Comparison of ENCODE assay signal across 23 mouse cellular contexts in the genomic region with DNA sequence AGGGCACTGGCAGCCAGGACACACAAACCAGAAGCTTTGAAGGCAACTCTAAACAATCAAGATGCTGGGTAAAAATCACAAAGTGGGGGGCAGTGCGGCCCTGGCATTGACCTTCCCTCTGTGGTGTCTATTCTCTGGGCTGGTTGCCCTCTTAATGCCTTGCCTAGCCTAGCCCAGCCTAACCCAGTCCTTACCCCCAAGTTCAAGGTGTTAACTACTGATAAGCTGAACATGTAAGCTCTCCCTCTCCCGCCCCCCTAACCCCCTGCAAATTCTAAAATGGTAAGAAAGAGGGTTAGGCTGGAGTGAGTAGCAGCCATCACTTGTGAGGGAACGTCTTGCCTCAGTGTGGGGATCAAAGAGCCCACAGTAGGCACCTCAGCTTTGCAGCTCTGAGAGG.
DNase-seq lines count a peak whose midpoint lies in the region; ATAC-seq lines count a peak whose summit lies in the region.
"Had no signal": no experiment of that assay in that cellular context is flagged by ENCODE, and none has a peak within 500 bp of the region (broad histone marks: within the 10 kb centered on the region; RNA-seq: fewer than 3 reads in every experiment).

No protein-coding gene starts in this region.

- H3K4me3 ChIP-seq in kidney, embryonic 15.5 days (replicated peaks) = no peak overlapping the region
- peak overlapping the region; percentile 33 for H3K4me3 ChIP-seq in liver, embryonic 13.5 days (replicated peaks)
- H3K4me3 ChIP-seq in limb, embryonic 10.5 days = no peak overlapping the region
- no peak overlapping the region for H3K4me3 ChIP-seq in forebrain, embryonic 13.5 days
- H3K4me3 ChIP-seq: heart, embryonic 13.5 days; limb, embryonic 12.5 days; midbrain, embryonic 10.5 days had no signal

- no peak overlapping the region for H3K27ac ChIP-seq in kidney, embryonic 15.5 days
- H3K27ac ChIP-seq in liver, embryonic 13.5 days = peak overlapping the region; percentile 91
- no peak overlapping the region for H3K27ac ChIP-seq in limb, embryonic 10.5 days
- H3K27ac ChIP-seq in forebrain, embryonic 13.5 days = no peak overlapping the region
- H3K27ac ChIP-seq: heart, embryonic 13.5 days; hindbrain, embryonic 14.5 days; limb, embryonic 12.5 days; midbrain, embryonic 10.5 days had no signal

- 78% methylated on average over 3 of the region's 3 CpGs for WGBS in kidney, embryonic 15.5 days
- 22% methylated on average over 3 of the region's 3 CpGs for WGBS in liver, embryonic 13.5 days (ENCODE audit: insufficient replicate concordance)
- 74% methylated on average over 3 of the region's 3 CpGs for WGBS in limb, embryonic 10.5 days
- WGBS in forebrain, embryonic 13.5 days = 73% methylated on average over 3 of the region's 3 CpGs

- no peak for DNase-seq in kidney, adult 9 months
- peak; percentile 61 for DNase-seq in liver, embryonic 13.5 days
- DNase-seq in limb, embryonic 10.5 days (ENCODE audit: low spot score) = no peak
- no peak for DNase-seq in cerebellum, adult 9-11 months
- DNase-seq: adrenal gland, adult 2 months; cerebellum, adult 11-12 months; cerebellum, postnatal 36 days; forebrain, postnatal 0 days; heart, postnatal 36 days; kidney, adult 8-10 months; layer of hippocampus, adult 9-11 months; lung, embryonic 14.5 days; lung, postnatal 36 days; retina, postnatal 1 day; thymus, postnatal 25 days had no signal

- H3K36me3 ChIP-seq in kidney, embryonic 15.5 days = no peaks in the 10 kb centered on the region
- no peaks in the 10 kb centered on the region for H3K36me3 ChIP-seq in liver, embryonic 13.5 days
- no peaks in the 10 kb centered on the region for H3K36me3 ChIP-seq in limb, embryonic 10.5 days
- no peaks in the 10 kb centered on the region for H3K36me3 ChIP-seq in forebrain, embryonic 13.5 days (ENCODE audit: poor library complexity, severe bottlenecking)
- H3K36me3 ChIP-seq: heart, embryonic 13.5 days; limb, embryonic 12.5 days; midbrain, embryonic 10.5 days had no signal

- H3K4me1 ChIP-seq in kidney, embryonic 15.5 days = no peaks in the 10 kb centered on the region; the same call in 1 of the 2 replicates
- peaks cover 62% of the 10 kb centered on the region for H3K4me1 ChIP-seq in liver, embryonic 13.5 days (replicated peaks)
- no peaks in the 10 kb centered on the region for H3K4me1 ChIP-seq in limb, embryonic 10.5 days
- peaks cover 13% of the 10 kb centered on the region for H3K4me1 ChIP-seq in forebrain, embryonic 13.5 days
- H3K4me1 ChIP-seq: limb, embryonic 12.5 days had no signal

- H3K27me3 ChIP-seq in kidney, embryonic 15.5 days = no peaks in the 10 kb centered on the region
- no peaks in the 10 kb centered on the region for H3K27me3 ChIP-seq in liver, embryonic 13.5 days
- peaks cover 20% of the 10 kb centered on the region for H3K27me3 ChIP-seq in limb, embryonic 10.5 days (ENCODE audit: low read depth, poor library complexity, severe bottlenecking)
- no peaks in the 10 kb centered on the region for H3K27me3 ChIP-seq in forebrain, embryonic 13.5 days
- H3K27me3 ChIP-seq: CH12.LX had no signal

- H3K9me3 ChIP-seq in kidney, embryonic 15.5 days (replicated peaks) = no peaks in the 10 kb centered on the region
- H3K9me3 ChIP-seq in liver, embryonic 13.5 days (replicated peaks) = no peaks in the 10 kb centered on the region
- H3K9me3 ChIP-seq in limb, embryonic 10.5 days (replicated peaks) = no peaks in the 10 kb centered on the region
- no peaks in the 10 kb centered on the region for H3K9me3 ChIP-seq in forebrain, embryonic 13.5 days (replicated peaks)
- H3K9me3 ChIP-seq: heart, embryonic 13.5 days; limb, embryonic 12.5 days; midbrain, embryonic 10.5 days had no signal

- H3K4me2 ChIP-seq in kidney, embryonic 15.5 days = no peak overlapping the region
- peak overlapping the region; percentile 68 for H3K4me2 ChIP-seq in liver, embryonic 13.5 days
- H3K4me2 ChIP-seq in forebrain, embryonic 13.5 days = no peak overlapping the region
- H3K4me2 ChIP-seq: heart, embryonic 13.5 days; hindbrain, embryonic 14.5 days; limb, embryonic 12.5 days; lung, embryonic 14.5 days had no signal

- no peak overlapping the region for H3K9ac ChIP-seq in kidney, embryonic 15.5 days
- H3K9ac ChIP-seq in liver, embryonic 13.5 days = peak overlapping the region; percentile 59; the same call in 1 of the 2 replicates
- H3K9ac ChIP-seq in forebrain, embryonic 13.5 days = no peak overlapping the region
- H3K9ac ChIP-seq: forebrain, postnatal 0 days; heart, embryonic 13.5 days; hindbrain, embryonic 14.5 days; limb, embryonic 12.5 days; lung, embryonic 14.5 days had no signal

- ATAC-seq in kidney, embryonic 15.5 days (replicated peaks; ENCODE audit: low FRiP score) = 0 out of 2 replicates have a peak, but pooled peaks have one; percentile 36
- ATAC-seq in common myeloid progenitor, adult 5-6 weeks (replicated peaks; ENCODE audit: low read depth, poor library complexity, severe bottlenecking) = peak; percentile 86
- peak; percentile 99 for ATAC-seq in liver, embryonic 13.5 days (ENCODE audit: low read depth)
- ATAC-seq in forebrain, embryonic 13.5 days = no peak
- ATAC-seq: forebrain, postnatal 0 days had no signal
